Mouse (Mus musculus): ENCODE data around the gene Ezh2.

Ezh2 gene

DNA sequence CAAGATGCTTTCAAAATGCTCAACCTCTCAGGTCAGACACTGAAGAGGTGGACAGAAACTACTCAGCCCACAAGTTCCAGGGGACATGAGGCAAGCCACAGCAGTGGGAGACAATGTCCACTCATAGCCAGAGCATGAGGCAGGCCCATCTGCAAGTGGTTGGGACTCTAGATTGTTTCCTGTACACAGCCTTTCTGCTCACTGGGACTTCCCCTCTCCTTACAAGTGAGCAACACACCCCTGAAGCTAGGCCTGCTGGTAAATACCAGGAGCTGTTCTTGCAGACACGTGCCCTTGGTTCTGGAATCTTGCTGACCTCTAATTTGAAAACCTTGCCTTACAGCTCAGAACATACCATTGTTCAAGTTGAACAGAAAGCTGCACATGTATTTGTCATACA is 62.6 kb downstream of the Ezh2 start:
- DNase-seq = no peak

DNA sequence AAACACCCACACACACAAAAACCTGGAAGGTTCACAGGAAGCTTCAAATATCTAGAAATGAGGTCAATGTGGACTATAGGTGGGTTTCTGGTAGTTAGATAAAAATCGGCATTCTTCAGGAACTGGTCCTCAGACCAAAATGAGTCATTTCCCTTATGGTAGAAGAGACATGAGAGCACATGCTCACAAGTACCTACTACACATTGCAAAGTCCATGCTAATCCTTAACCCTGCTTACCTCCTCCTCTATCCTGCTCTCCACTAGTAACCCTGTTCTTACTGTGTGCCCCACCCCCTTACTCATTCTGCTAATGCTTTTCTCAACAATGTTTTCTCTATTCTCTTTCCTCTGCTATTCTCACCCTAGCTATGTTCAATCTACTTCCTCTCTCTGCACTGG is 67.5 kb downstream of the Ezh2 start:
- DNase-seq = no peak

DNA sequence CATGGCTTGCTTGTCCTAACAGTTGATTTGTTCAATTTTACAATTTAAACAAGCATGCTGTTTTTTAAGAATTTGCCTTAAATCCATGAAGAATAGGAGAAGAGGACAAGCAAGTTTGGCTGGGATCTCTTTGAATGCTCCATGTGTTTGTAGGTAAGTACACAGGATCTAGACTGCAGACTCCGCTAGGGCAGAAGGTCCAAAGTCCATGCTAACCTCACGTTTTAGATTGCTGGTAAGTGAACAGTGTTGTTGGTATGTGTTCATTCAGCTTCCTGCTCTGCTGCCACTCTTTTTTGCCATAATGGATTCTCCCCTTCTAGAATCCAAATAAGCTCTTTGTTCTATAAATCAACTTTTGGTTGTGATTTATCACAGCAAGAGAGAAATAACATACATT is 68.0 kb downstream of the Ezh2 start:
- peak; percentile 37 for DNase-seq

DNA sequence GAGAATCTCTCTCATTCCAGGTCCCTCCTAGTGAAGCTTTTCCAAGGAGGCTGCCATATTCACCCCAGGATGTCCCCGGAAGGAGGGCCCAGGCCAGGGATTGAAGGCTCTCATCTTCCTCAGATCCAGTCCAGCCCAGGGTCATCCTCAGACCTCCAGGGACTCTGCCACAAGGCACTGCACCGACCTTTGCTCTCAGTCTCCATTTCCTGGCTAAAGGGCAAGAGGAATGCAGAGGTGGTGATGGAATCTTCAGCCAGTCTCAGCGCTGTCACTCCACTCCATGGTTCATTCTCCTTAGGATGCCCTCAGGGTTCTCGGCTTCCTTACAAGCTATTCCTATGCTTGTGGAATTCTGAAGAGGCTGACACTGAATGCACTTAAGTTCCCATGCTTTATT is 68.7 kb downstream of the Ezh2 start:
- DNase-seq = peak; percentile 42

DNA sequence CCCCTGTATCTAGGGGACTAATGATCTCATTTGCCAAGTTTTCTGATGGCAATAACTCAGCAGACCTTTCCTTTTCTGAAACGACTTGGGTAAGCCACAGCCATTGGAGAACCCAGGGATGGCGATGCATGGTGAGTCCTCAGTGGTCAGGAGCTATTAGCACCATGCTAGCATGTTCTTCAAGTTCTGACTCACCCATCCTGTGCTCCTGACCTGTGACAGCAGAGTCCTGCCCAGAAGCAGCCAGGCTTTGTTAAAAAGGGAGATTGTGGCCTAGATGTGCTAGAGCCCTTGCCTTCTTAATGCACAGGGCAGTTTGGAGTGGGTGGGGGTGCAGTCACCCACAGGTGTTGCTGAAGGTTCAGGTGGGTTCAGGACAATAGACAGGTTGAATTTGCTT is 70.1 kb downstream of the Ezh2 start:
- no peak for DNase-seq

DNA sequence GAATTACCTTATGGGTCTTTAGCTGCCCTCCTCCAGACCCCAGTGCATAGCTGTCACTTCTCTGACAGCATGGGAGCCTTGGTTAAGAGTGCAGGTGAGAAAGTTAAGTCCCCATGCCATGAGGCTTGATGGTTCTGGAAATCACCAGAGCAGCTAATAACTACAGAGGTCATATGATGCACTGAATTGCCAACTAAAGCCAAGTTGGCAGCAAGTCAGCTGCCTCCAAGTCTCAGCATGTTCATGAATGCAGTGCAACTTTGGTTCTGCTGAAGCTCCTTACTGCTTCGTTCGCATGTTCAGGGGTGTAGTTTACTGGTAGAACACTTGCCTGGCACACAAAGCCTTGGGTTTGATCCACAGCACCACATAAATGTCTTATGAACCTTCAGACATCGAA is 72.7 kb downstream of the Ezh2 start:
- DNase-seq = peak; percentile 55

DNA sequence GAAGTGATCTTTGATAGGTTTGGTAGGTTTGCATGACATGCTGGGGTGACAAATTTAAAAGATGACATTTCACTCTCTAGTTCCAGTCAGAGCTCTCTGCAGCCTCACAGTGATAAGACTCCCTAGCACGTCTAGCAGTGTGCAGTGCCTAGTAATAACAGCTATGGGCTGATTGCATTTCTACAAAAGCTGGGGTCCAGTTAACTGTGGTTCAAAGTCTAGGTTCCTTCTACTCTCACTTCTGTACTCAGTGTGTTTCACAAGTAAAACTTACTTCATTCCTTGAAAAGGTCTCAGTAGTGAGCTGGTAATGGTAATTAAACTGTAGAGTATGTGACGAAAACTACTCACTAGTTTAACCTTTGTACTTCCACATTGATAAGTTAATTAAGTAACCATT is 75.1 kb downstream of the Ezh2 start:
- DNase-seq = no peak

DNA sequence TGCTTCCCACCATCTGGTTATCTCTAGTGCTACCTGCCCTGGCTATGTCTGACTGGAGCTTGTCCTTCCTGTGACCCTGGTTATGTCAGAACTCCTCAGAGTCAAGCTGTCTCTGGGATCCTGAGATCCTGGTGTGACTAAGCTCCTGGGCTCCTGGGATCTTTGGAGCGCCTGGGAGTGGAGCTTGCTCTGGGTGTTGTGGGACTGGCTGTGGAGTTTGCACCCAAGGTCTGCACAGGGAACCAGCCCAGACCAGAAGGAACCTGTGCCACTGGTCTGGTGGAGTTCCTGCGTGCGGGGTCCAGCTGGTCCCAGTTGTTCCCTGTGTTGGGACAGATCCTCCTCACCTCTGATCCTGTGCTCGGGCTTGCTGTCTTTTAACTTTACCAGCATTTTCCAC is 100.6 kb downstream of the Ezh2 start:
- peak; percentile 38 for DNase-seq

DNA sequence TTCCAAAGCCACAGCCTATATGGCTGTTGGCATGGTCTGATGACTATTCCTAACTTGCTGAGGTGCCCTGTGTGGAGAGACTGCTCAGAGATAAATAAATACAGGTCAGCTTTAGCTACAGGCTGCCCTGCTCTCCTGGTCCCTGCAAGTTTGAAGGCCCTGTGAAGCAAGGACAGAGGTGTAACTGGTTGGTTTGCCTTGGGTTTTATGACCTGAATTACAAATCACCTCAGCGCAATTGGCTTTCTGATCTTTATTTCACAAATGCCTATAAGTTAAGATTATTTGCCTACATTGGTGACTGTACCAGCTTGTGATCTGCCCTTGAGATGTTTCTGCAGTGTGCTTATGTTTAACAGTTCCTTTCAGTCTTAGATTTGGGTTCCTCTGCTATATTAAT is 113.1 kb downstream of the Ezh2 start:
- no peak for DNase-seq

All from kidney, adult 9 months (tissue).